Mouse (Mus musculus): ENCODE data around the gene Mmd2.

The Mmd2 gene

DNA sequence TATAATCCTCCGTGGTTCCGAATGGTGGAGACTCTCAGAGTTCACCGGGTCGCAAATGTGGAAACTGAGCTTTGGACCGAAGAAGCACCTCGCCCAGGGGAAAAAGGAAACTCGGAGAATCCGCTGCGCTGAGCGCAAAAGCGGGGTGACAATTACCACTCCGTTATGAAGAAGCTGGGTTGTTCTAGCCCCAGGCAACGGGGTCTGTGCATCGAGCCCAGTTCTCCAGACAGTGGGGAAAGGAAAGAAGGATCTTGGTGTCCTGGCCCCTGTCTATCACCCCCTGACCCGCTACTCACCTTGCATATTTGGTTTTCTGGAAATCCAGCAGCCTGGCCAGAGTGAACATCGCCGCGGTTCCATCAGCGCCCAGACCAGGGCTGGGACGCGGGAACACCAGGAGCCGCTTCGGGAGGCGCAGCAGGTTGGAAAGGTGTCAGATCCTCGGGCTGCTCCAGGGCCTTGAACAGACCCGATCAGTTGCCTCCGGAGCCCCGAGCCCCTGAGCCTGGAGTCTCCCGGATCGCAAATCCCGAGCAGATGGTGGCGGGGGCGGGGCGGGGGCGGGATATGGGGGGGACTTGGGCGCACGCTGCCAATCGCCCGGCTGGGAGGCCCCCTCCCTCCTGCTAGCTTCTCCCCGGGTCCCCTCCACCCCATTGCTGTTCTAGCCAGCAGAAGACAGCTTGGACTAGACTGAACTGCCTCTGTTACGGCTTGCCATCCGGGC lies at the start of gene Mmd2:
Mmd2 (minus strand) TSS at position 542 of the 730 bp plus-strand sequence.
- DNase-seq (ENCODE audit: low spot score in 2 of 2) = peak; percentile 66 to 74

DNA sequence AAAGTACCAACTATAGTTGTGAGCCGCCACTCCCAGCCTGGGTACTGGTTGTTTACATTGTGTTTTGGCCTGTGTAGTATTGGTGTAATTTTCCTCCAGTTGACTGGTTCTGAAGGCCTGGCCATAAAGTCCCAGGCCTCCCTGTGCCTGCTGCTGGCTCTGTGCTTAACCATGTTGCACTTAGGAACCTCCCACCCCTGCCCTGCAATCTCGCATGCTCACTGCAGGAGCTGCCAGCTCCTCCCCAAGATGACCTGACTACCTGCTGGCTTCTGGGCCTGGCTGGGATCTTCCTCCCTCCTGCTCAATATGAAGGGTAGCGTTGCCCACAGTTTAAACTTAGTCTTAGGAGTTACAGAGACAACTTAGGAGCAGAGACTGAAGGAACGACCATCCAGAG lies 43.7 kb upstream of the Mmd2 start:
- DNase-seq (ENCODE audit: low spot score in 2 of 2) = no peak

DNA sequence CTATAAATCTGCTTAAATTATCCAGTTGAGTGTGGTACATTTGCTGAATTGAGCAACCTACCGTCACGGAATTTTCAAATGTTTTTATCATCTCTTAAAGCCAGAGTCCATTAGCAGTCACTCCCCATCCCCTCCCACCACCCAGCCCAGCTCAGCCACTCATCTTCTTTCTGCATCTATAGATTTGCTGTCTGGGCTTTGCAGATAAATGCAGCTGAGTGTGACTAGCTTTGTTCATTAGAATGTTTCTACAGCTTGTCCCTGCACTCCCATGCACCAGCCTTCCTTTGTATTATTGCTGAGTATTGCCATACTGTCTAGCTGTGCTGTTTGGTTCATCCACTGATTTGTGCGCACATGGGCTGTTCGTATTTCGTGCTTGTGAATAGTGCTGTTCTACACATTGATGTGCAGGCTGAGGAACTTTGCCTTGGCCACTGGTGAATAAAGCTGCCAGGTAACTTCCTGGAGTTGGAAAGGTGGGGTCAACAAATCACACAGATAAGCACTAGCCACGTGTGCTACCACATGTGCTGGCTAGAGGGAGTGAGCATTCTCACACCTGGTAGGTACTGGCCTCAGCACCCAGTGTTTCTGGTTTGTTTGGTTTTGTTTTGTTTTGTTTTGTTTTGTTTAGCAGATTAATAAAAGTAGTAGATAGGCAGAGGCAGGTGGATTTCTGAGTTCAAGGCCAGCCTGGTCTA lies 42.3 kb upstream of the Mmd2 start:
- no peak for DNase-seq (ENCODE audit: low spot score in 2 of 2)

DNA sequence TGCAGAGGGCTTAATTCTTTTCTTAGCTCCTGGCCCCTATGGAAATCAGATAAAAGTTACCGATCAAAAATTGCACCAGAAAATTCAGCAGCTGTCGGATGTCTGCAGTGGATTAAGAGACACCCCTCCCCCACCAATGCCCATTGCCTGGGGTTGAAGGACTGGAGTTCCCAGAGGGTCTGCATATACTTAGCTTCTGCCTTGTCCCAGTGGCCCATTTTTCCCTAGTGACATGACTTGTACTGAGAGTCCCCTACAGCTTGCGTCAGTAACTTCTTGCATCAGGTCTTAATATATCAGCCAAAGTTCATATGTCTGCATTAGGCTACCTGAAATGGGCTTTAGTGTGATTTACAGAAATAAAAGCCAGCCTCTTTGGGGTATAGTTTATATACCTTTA lies 41.8 kb upstream of the Mmd2 start:
- DNase-seq (ENCODE audit: low spot score in 2 of 2) = no peak

DNA sequence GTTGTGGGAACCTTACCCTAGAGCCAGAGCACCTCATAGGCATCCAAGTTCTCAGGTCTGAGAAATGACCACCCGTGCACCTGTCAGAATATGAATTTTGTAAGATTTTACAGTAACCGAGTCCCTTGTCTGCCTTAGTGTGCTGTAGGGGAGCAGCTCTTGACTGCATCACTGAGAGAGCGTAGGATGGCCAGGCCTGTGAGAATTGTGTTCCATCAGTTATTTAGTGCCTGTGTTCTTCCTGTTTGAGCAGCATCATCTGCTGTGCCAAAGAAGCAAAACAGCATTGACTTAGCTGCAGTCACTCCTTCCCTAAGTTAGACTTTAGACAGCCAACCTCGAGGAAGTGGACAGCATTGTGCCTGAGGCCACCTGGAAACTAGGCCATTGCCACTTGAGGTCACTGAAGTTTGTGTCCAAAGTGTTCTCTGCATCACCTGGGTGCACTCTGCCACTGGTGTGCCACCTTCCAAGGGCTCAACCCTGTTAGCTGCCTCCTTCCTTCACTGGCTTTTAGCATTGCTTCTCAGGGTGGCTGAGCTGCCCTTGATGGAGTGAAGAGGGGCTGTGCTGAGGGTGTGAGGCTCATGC lies 41.0 kb upstream of the Mmd2 start:
- no peak for DNase-seq (ENCODE audit: low spot score in 2 of 2)

DNA sequence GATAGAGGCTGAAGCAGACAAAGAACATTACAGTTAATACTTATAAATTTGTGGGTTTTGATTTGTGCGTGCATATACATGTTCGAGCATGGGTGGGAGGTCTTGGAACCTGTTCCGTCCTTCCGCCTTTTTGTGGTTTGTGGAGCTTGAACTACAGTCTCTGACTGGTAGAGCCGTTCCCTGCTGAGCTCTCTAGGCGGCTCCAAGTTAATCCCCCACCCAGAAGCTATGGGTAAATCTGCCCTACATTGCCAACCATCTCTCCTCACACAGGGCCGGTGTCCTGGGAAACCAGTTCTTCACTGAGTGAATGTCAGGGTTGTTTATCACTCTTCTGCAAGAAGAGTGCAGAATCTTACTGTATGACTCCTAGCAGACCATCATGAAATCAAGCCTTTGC lies 39.6 kb upstream of the Mmd2 start:
- DNase-seq (ENCODE audit: low spot score in 2 of 2) = no peak

DNA sequence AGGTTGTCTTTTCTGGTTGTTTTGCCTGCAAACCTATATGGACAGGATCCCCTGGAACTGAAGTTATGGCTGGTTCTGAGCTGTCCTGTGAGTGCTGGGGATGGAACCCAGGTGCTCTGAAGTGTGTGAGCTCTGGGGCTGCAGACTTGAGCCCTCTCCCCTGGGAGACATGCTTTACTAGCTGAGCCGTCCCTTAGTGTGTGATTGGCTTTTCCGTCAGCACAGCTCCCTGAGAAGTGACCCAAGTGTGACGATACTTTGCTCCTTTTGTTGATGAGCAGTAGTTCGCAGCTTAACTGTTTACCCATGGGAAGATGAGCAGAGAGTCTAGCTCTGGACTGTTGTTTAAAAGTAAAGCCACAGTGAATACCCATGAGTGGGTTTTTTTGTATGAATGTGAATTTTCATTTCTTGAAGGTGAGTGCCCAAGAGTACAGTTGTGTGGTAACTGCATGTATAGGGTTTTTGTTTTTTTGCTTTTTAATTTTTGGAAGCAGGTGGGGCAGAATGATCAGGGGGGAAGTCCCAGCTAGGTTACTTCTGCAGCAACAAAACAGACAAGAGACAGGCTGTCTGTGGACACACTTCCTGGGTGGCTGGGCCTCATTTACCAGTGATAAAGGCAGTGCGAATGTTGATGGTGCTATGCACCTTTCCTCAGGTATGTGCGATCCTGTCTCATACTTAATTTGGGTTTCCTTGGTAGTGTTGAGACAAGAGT lies 32.9 kb upstream of the Mmd2 start:
- no peak for DNase-seq (ENCODE audit: low spot score in 2 of 2)

DNA sequence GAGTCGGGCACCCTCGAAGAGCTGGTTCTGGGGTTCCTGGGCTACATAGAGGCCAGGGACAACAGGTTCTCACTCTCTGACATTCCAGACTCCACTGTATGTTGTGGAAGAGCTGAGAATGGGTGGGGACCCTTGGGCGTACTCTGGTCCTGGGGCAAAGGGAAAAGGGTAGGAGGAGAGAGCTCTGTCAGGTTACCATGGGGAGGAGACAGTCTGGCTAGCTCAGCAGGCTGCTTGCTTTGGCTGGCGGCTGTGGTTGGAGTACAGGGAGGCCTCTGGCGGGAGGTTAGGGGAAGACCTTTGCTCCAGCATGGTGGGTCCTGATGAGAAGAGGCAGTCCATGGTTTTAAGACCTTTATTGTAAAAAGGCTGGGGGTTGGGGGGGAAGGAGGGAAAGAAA lies 31.5 kb upstream of the Mmd2 start:
- DNase-seq (ENCODE audit: low spot score in 2 of 2) = no peak

DNA sequence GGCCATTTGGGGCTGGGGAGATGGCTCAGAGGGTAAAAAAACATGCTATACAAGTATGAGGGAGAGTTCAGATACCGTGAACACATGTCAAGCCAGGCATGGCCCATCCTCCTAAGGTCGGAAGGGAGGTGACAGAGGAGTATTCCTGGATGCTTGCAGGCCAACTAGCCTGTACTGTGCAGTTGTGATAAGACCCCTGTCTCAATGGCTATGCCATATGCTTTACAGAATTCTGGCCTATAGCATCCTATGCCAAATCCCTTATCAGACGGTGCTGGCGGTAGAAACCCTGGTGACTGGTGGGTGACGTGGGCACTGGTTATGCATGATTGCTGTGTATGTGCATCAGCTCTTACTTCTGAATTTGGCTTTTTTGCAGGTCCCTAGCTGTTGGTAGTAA lies 29.2 kb upstream of the Mmd2 start:
- no peak for DNase-seq (ENCODE audit: low spot score in 2 of 2)

DNA sequence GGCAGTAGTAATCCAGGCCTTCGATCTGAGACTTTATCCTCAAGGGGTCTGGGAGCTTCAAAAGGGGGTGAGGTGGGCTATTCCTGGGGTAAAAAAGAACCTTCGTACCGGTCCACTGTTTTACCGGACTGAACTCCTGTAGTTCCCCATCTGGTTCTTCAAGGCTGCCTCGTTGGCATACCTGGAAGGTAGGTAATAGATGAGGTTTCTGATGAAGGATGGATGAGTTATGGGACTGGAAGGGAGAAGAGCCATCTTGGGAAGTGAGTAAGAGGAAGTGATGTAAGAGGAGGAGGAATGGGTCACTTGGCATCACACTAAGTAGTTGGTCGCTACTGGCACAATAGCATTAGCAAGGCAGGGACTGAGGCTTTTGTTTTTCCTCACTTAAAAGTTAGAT lies 21.6 kb upstream of the Mmd2 start:
- peak; percentile 13 to 28 for DNase-seq (ENCODE audit: low spot score in 2 of 2)

DNA sequence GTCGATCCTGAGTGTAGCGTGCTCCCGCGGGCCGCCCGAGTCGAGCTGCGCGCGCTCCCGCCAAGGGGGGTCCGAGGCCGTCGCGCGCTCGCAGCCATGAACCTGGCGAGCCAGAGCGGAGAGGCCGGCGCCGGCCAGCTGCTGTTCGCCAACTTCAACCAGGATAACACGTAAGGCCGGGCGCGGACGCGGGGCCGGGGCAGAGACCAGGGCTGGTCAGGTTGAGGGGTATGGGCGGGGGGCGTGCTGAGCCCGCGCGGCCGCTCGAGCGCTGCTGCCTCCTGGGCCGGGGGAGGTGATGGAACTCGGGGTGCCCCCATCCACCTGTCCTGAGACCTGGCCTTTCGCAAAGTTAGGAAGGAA lies 21.0 kb upstream of the Mmd2 start:
- peak in 1 of 2 experiments; percentile 13 for DNase-seq (ENCODE audit: low spot score in 2 of 2)

DNA sequence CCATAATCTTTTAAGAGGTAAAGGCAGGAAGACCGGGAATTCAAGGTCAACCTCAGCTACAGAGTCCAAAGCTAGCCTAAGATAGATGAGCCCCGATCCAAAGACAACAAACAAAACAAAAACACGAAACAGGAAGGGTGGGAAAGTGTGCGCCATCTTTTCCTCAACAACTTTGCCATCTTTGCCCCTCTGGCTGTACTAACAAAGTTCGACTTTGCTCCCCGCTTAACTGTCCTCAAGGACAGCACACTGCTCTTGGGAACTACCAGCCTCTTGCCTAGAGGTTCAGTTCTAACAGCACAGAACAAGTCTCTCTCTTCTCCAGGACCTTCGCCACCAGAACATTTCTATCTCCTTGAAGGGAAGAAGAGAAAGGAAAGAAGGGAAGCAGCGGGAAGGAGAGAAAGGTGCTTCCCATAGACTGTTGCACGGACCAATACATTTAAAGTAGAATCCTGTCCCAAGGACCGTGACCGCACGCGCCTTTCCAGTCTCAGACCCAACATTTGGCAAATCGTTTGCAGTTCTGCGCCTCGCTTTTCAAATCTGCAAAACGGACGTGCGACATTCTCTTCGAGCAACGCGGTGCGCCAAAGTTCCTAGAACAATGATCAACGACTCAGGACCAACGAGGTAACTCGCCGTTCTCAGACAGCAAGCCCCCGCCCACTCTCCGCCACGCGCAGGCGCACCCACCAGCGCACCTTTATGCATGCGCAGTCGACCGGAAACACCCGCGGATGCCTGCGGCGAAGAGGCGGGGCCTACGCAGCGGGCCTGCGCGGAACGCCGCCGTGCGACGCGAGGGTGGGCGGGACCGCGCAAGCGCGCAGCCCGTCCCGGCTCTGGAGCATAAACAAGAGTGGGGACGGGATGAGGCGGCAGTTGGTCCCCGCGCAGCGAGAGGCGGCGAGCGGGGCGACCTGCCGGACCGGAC lies 20.4 kb upstream of the Mmd2 start:
- peak; percentile 97 to 98 for DNase-seq (ENCODE audit: low spot score in 2 of 2)

DNA sequence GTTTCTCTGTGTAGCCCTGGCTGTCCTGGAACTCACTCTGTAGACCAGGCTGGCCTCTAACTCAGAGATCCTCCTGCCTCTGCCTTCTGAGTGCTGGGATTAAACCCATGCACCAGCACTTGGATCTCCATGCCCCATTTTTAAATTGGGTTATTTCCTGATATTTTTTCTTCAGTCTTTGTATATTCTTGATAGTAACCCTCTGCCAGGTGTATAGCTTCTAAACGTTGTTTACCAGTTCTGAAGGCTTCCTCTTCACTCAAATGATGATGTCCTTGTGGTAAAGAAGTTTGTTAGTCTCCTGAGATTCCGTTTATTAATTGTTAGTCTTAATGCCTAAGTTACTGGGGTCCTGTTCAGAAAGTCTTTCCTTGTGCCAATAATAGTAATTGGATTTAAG lies 18.8 kb upstream of the Mmd2 start, which contains the start of gene Wipi2:
Wipi2 (plus strand) TSS at position 301 of the 400 bp plus-strand sequence.
- no peak for DNase-seq (ENCODE audit: low spot score in 2 of 2)

DNA sequence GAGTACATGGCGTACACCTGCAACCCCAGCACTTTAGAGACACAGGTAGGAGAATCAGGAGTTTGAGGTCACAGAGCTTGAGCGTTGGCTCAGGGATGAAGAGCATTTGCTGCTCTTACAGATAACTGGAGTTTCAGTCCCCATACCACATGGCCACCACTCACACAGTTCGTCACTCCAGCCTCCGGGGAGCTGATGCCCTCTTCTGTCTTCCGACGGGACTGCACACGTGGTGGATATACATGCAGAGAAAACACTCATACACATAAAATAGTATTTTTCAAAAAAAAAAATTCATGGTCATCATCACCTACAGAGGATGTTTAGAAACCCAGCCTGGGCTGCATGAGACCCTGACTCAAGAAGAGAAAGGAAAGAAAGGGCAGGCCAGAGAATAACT lies 14.5 kb upstream of the Mmd2 start:
- no peak for DNase-seq (ENCODE audit: low spot score in 2 of 2)

DNA sequence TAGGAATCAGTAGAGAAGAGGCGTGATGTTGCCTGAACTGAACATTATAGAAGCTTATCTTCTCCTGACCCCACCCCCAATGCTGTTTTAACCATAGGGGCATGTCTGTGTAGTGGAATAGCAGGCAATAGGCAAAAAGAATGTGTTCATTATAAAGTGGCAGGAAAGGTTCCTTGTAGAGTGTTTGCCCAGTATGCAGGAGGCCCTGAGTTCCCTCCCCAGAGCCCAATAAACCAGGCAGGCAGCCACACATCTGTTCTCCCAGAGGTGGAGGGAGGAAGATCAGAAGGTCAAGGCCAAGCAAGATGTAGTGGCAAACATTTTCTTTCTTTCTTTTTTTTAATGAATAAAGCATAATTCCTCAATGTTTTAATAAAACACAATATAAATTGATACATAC lies 13.5 kb upstream of the Mmd2 start:
- DNase-seq (ENCODE audit: low spot score in 2 of 2) = no peak

DNA sequence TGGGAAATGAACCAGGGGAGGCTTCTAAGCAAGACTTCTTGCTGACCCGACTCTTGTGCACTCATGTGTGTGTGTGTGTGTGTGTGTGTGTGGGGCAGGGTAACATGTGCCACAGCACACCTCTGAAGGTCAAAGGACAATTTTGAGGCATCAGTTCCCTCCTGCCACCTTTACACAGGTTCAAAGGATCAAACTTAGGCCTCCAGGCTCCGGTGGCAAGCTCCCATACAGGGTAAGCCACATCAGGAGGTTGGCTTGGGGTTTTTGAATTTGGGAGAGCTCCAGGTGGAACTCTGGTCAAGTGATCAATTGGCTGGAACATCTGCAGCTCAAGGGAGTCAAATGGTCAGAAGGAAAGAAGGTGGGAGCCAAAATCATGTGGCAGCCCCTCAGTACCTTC lies 12.8 kb upstream of the Mmd2 start:
- DNase-seq (ENCODE audit: low spot score in 2 of 2) = no peak

DNA sequence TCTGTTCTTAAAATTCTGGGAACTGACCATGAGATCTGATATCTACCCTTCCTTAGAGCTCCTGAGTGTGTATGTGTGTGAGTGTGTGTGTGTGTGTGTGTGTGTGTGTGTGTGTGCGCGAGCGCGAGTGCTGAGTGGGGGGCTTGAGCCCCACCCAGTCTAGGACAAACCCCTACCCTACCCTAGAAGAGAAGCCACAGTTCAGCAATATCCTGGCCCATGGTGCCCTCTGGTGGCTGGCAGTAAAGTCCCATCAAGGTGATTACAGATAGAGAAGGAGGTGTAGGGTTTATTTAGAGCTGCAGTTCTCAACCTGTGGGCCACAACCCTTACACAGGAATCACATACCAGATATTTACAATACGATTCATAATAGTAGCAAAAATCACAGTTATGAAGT lies 11.3 kb upstream of the Mmd2 start:
- peak; percentile 75 to 77 for DNase-seq (ENCODE audit: low spot score in 2 of 2)

DNA sequence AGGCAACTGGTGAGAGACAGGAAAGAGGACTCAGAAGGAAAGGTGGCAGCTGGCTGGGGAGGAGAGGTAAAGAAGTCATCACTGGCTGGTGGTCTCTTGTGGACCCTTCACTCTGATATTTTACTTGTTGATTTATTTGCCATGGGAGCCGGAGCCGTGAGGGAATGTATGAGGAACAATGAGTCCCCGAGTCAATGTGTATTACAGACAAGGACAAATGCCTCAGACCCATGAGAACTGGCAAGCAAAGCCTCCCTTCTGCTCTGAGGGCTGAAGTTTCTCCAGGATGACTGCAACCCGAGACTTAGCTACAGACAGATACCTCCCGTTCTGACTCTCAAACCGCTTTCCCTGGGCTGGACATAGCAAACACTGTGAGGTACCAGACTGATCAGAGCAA lies 7.7 kb upstream of the Mmd2 start:
- no peak for DNase-seq (ENCODE audit: low spot score in 2 of 2)

DNA sequence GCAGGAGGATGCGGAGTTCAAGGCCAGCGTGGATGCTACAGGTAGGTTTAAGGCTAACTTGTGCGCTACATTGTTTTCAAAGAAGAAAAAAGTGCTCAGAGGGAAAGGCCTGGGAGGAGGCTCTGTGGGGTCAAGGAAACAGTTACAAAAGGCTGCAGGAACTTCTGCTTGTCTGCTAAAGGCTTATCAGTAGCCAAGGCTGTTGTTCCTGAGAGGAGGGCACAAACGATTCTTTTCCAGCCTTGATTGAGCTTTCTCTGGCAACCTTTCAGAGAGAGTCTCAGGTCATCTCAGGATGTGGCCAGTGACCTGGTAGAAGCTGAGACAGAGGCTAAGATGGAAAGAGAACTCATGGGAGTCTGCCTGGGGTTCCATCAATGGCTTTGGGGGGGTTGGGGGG lies 7.0 kb upstream of the Mmd2 start:
- DNase-seq (ENCODE audit: low spot score in 2 of 2) = no peak

DNA sequence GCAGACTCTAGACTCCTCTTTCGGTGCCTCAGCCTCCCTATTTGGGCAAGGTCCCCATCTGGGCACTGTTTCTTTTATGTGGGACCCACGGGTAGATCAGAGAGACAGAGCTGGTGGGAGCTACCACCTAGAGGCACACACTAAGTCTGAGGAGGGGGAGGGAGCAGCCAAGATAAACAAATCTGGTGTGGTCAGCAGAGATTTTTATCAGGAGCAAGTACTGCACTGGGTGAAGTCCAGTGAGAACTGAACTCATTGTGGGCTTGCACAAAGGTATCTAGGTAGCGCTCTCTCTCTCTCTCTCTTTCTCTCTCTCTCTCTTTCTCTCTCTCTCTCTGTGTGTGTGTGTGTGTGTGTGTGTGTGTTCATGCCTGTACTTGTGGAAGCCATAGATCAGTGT lies 5.9 kb upstream of the Mmd2 start:
- no peak for DNase-seq (ENCODE audit: low spot score in 2 of 2)

DNA sequence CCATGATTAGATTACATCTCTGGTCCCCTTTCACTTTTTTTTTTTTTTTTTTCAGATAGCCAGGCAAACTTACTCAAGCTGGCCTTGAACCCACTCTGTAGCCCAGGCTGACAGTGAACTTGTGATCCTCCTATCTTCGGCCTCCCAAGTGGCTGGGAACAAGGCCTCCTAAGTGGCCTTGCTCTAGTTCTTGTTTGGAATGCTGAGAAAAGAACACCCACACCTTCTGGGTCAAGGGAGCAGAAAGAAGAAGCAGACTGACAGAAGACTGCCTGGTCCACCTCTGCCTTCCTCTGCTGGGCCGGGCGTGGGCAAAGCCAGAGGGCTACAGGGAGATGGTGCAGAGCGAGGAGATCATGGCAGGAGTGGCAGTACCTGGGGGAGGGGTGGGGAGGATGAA lies 1.8 kb upstream of the Mmd2 start:
- no peak for DNase-seq (ENCODE audit: low spot score in 2 of 2)

DNA sequence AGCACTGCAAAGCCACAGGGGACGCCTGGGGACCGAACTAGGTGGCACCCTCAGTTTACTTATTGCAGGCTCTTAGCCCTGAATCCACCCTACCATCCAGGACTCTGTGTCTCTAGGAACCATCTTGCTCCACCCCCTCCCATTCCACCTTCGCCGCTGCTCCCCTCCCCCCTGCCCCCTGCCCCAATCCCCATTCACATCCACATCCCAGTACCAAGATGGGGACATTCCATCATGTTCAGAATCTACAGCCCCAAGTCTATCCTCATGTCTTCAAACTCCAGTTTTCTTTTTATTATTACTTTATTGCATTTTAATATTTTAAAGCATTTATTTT lies 357 bp upstream of the Mmd2 start:
- no peak for DNase-seq (ENCODE audit: low spot score in 2 of 2)

All from right cerebral cortex, adult 2 months (tissue).